Mouse (Mus musculus) lung, adult 2 months (tissue): ENCODE measurements around the gene Gm20388. TPM values are rescaled to one million over a fixed set of nuclear protein-coding genes. Genes with fewer than 3 reads are reported as not detected.
A peak's percentile ranks its signal among the peaks of the same experiment; 100 is the strongest.

Experiments used
- DNase-seq: peaks from one replicate; pipeline ENCODE4 v3.0.0; 2022
- H3K4me1 ChIP-seq: fragments of 200-500 bp; 2 replicates; pipeline ENCODE4 v1.6.1; 2011; ENCODE audit warnings: low read length; ENCODE audit not compliant: control insufficient read depth, insufficient read depth
- H3K4me3 ChIP-seq: fragments of 200-500 bp; replicated peaks from 2 replicates; pipeline ENCODE3; 2011; ENCODE audit warnings: low read depth, mild to moderate bottlenecking, control low read depth, low read length; ENCODE audit errors: extremely low read depth
- CTCF ChIP-seq: fragments of 200-500 bp; IDR thresholded peaks from 2 replicates; pipeline ENCODE4 v1.5.1; 2011; ENCODE audit warnings: mild to moderate bottlenecking, low read length, control low read depth; ENCODE audit not compliant: insufficient read depth
- POLR2A ChIP-seq: fragments of 200-500 bp; IDR thresholded peaks from 2 replicates; pipeline ENCODE4 v1.6.1; 2011; ENCODE audit warnings: low read depth, mild to moderate bottlenecking, control low read depth, low read length, borderline replicate concordance; ENCODE audit errors: extremely low read depth
- WGBS: fragments of 180-500 bp; shearing (Covaris S2); methylation state at CpG from one replicate; pipeline ENCODE4 v1.1.7; 2018; 5-methylcytosine and 5-hydroxymethylcytosine counted together
- polyA plus RNA-seq: library from polyadenylated mRNA; depleted of rRNA; stranded (reverse); fragments of >200 nt; gene quantifications from 2 replicates; pipeline ENCODE4 v1.2.3, GENCODE M21; 2012

Gene Gm20388
- polyA plus RNA-seq, 1 experiment, result 67.8 TPM

DNA sequence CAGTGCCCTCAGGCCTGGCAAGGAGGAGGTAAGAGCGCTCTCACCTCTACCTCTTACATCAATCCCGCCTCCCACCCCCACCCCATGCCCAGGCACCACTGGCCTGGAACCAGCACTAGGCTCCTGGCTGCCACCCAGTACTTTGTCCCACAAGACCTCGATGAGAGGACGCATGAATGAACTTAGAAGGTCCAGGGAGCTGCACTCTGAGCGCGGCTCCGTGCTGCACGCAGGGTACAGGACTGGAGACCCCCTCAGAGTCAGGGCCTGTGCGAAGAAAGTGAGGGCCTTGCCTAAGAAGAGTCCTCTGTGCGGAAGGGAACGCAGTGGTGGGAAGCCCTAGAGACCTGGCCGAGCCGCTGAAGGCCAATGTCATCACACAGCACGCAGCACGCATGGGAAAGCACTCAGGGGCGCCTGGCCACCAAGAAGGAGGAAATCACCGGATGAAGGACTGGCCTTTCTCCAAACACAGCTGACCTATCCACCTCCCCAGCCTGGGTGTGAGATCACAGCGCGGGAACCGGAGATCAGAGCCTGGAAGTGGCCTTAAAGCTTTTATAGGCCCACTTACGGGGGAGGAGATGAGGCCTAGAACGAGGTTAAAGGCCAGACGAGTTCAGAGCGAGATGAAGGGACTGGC, 2636.3 kb downstream of the Gm20388 start:
- no peak overlapping the region for H3K4me3 ChIP-seq
- H3K4me1 ChIP-seq, result peaks cover 32% of the 10 kb centered on the region
- DNase-seq, result peak; percentile 66
- 19% methylated on average over 24 of the region's 24 CpGs for WGBS
- TF ChIP-seq POLR2A (no peak), CTCF (no peak)

DNA sequence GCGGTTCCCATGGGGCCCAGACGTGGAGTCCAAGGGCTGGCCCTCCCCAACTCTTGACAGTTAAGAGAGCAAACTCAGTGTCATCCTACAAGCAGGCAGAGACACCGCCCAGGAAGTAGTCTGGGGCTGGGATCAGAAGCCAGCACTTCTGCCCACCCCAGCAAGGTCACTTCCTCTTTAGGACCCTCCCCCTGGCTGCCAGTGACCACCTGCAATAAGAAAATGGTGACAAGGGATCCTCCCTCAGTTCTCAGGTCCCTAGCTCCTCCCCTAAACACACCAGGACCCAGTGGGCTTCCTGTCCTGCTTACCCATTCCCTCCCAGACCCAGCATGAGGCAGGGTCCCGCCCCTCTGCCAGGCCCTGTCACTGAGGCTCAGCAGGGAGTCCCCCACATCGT, 2637.2 kb downstream of the Gm20388 start:
- Histone ChIP-seq H3K4me1 (peaks cover 32% of the 10 kb centered on the region), H3K4me3 (no peak overlapping the region)
- WGBS, result 28% methylated on average over 5 of the region's 5 CpGs
- 0 out of 2 replicates have a peak, but pooled peaks have one; percentile 16 for TF ChIP-seq POLR2A
- TF ChIP-seq CTCF, result no peak
- DNase-seq, result no peak

DNA sequence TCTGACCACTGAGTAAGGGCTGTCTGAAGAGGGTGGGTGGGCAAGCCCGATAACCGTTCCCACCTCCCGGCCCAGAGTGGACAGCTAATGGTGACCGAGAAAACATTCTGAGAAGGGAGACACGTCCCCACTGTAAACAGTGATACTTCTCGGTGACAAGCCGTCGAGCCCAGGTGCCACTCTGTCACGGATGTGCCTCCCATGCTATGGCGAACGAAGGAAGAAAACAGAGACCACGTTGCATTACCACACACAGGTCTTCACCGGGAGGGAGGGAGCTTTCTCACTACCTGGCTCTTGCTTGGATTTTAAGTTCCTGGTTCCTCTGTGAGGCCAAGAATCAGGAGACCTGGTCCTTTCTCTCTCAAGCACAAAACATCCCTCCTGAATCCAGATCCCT, 2637.7 kb downstream of the Gm20388 start:
- no peak for DNase-seq
- Histone ChIP-seq H3K4me3 (no peak overlapping the region), H3K4me1 (peaks cover 32% of the 10 kb centered on the region)
- TF ChIP-seq CTCF (no peak), POLR2A (no peak)
- WGBS, result 37% methylated on average over 13 of the region's 13 CpGs

DNA sequence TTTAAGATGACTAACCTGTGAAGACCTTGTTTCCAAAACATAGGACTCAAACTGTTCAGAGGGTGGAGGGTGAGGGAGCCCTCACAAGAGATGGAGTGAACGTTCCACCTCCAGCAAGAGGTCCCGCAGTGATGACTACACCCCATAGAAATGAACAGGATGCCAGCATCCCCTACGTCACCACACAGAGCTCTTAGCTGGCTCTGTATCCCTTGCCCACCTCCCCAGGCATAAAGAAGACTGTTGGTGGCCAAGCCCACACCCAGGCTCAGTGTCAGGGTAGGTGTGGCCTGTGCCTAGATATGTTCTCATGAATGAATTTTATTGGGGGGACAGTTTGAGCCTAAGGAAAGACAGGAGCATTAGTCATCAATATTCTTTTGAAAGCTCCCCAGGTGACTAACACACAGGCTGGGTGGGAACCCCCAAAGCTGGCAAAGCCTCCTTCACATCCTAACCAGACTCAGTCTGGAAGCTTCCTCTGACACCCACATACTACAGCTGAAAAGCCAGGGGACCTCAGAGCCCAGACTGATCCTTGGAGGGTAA, 2638.3 kb downstream of the Gm20388 start:
- no peak for TF ChIP-seq CTCF
- TF ChIP-seq POLR2A, result no peak
- no peak overlapping the region for H3K4me3 ChIP-seq
- 47% methylated on average over 3 of the region's 3 CpGs for WGBS
- no peak for DNase-seq
- peaks cover 32% of the 10 kb centered on the region for H3K4me1 ChIP-seq

DNA sequence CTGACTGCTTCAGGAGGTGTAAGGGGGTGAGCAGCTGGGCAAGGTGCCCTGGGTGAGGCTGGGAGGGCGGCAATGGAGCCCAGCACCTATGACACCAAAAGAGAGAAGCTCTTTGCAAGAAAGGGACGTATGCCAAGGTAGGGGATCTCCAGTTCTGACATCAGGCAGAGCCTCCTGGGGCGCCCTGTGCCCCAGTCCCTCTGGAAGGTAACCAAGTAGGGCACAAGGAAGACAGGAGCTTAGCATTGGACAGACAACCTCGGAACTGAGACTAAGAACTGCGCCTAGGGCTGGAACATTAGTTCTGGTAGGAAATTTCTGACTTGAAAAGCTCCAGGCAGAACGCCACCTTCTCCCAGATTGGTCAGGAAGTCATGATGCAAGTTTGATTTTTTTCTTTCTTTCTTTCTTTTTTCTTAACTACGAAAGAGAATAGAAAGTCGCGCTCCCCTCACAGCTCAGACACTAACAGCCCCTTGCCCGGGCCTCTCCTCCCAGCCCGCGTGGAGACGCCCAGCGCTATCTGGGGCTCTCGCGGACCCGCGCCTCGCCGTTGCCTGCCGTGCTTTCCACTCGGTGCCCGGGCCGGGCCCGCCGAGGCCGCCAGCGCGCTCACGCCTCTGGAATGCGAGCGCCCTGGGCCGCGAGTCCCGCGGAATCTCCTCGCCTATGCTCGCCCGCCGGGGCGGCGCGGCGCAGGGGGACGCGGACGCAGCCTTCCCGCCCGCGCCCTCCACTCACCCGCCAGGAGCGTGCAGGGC, 2639.8 kb downstream of the Gm20388 start:
- TF ChIP-seq POLR2A, result no peak
- TF ChIP-seq CTCF, result no peak
- peak overlapping the region; percentile 71 for H3K4me3 ChIP-seq
- peaks cover 32% of the 10 kb centered on the region for H3K4me1 ChIP-seq
- DNase-seq, result peak; percentile 57
- WGBS, result 2% methylated on average over 52 of the region's 52 CpGs

DNA sequence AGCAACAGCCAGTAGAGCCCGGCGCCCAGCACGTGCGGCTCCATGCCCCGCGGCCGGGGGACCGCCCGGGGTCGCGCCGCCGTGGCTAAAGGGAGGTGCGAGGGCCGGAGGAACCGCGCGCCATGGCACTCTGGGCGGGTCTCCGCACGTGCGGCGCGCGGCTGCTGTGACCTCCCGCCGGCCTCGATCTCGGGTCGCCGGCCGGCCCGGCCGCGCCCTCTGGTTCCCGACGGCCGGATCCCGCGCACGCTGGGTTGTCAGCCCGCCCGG, 2640.3 kb downstream of the Gm20388 start:
- H3K4me1 ChIP-seq, result peaks cover 30% of the 10 kb centered on the region
- WGBS, result under 1% methylated on average over 42 of the region's 43 CpGs
- DNase-seq, result no peak
- peak overlapping the region; percentile 71 for H3K4me3 ChIP-seq
- TF ChIP-seq CTCF (no peak), POLR2A (no peak)

DNA sequence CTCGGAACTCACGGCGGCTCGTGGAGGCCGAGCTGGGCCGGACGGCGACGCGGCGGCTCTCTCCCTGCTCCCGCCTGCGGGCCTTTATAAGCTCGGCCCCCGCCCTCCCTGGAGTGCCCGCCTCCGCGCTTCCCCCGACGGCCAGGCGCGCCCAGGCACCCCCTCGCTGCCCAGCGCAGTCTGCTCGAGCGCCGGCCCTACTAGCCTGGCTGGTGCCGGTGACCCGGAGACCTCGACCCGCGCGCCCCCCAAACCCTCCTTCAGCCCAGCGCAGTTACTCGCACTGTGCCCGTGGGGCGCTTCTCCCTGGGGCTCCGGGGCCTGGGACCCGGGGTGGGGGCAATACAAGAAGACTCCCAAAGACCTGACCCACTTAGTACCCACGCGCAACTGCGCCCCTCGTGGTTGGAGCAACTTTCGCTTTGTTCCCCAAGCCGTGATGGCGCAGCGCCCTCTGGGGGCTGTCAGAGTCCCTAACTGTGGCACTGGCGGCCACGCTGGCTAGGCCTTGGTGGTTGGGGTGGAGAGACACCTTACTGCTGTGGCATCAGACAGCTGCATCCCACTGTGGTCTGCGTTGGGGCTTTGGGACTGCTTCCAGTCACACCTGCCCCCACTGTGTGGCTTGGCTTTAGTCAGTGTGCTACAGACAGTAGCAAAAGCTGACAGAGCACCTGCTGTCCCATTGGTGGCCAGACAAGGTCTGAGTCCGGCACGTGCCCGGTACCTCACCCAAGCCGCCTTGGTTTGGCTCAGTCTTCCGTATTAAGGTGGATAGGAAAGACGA, 2640.8 kb downstream of the Gm20388 start, which contains the start of gene Piezo1:
Gene Piezo1, minus strand, starts transcription at position 65 of the 787 bp plus-strand sequence.
- TF ChIP-seq CTCF (peak; percentile 100), POLR2A (peak; percentile 91)
- peak within 1 kb of the TSS; percentile 71 for H3K4me3 ChIP-seq
- peaks cover 25% of the 10 kb centered on the region for H3K4me1 ChIP-seq
- 9% methylated on average over 56 of the region's 56 CpGs for WGBS
- DNase-seq, result peak; percentile 98

DNA sequence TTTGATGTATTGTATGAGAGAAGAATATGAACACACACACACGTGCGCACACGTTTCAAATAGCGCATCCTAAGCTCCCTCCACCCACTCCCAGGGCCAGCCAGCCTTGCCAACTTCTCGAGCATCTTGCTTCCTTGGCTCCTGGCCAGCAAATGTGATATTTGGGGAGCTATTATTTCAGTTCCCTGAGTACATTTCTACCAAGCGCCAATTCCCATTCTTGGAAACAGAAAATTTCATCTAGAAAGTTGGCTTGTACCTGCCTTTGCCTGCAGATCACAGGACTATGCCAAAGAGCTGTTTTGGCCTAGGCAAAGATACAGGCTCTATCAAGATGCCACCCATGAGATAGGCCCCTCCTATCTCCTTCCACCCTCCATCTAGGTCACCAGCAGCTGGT, 2644.1 kb downstream of the Gm20388 start:
- TF ChIP-seq POLR2A, result no peak
- TF ChIP-seq CTCF, result no peak
- H3K4me1 ChIP-seq, result no peaks in the 10 kb centered on the region; the same call in 1 of the 2 replicates
- WGBS, result 44% methylated on average over 6 of the region's 6 CpGs
- H3K4me3 ChIP-seq, result no peak overlapping the region
- DNase-seq, result no peak

DNA sequence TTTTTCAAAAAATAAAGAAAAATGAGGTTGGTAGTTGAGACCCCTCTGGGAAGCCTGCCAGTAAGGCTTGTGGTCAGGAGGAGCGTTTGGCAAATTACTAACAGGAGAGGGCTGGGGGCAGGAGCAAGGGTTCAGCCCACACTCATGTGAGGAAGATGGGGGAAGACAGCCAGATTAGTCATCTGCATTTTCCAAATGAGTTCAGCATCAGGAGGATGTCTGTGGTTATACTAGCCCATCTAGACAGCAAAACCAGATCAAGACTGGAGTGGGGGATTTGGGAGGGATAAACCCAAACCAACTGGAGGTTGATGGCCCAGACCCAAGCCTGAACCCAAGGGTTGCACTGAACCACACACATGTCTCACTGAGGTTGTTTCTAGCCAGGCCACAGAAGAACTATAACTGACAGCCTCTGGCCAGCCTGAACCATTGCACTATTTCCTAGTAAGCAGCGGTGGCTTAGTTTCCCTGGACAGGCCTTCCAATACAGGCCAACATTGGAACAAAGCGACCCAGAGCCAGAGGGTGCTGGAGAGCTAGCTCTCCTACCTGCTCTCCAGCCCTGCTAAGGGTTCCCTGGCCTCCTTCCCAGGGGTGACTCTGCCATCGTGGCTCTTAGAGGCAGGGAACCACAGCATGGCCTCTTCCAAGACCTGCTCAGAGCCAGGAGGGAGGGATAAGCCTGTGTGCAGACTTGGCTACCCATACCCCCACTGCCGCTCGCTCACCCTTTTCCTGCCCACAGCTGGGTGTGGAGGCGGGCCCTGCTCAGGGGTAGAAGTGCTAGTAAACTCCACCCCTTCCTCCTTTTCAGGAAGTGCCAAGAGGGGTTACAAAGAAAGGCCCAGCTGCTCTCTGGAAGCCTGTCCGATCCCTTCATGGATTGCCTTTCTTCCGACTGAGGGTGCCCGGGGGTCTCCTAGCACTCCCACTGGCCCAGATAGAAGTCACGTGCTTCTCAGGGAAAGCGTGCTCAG, 2645.7 kb downstream of the Gm20388 start:
- 26% methylated on average over 12 of the region's 12 CpGs for WGBS
- DNase-seq, result peak; percentile 75
- Histone ChIP-seq H3K4me1 (peaks cover 4% of the 10 kb centered on the region), H3K4me3 (peak overlapping the region; percentile 40)
- TF ChIP-seq POLR2A (peak; percentile 71), CTCF (peak; percentile 10; the same call in 1 of the 2 replicates)
